Mouse (Mus musculus) cerebellum, postnatal 25 days (tissue): ENCODE measurements around the gene Ece2.

ENCODE experiments used
- DNase-seq, 2 experiments: peaks; one replicate each; pipeline ENCODE4 v3.0.0; 2021; ENCODE audit warnings: mixed read lengths in 2 of 2

Gene Ece2

DNA sequence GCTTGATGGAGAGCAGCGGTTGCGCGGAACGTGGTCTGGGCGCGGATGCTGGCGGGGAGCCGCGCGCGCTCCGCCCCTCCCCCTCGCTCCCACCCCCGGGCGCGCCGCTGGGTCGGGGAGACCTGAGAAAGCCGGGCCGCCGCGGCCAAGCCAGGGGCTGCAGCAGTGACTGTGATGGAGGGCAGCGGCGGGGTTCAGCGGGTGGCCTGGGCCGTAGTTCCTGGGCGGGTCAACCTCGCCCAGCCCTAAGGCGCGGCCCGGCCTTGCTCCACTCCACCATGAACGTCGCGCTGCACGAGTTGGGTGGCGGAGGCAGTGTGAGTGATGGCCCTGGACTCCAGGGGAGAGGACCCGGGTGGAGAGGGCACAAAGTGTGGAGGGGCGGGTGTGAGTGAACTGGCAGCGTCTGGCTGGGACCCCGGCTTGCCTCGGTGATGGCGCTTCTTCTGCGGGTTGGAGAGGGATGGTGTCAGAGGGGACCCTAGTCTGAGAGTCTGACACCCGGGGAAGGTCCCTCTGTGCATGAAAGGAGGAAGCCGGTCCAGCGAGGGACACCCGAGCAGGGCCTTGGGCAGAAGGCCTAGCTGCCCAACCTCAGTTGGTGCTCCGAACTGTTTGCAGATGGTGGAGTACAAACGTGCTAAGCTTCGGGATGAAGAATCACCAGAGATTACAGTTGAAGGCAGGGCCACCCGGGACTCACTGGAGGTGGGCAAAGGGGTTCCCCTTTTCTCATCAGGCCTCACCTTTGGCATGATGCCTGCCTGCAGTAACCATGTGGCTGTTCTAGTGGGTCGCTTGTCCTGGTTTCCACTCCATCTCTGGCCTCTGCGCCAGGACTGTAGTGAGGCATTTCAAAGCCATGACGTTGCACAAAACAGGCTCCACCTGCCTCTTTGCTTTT lies at the start of gene Ece2:
TSS of gene Ece2 (plus strand) at position 98 of the 904 bp plus-strand sequence.
- peak; percentile 74 to 79 for DNase-seq

GRCm38 (mm10) chr16:20589366-20589938 lies 40.2 kb upstream of the Ece2 start, which contains the start of gene Vwa5b2:
Gene Vwa5b2 (plus strand): TSS chr16:20589471.
- DNase-seq: peak; percentile 35 to 38

DNA sequence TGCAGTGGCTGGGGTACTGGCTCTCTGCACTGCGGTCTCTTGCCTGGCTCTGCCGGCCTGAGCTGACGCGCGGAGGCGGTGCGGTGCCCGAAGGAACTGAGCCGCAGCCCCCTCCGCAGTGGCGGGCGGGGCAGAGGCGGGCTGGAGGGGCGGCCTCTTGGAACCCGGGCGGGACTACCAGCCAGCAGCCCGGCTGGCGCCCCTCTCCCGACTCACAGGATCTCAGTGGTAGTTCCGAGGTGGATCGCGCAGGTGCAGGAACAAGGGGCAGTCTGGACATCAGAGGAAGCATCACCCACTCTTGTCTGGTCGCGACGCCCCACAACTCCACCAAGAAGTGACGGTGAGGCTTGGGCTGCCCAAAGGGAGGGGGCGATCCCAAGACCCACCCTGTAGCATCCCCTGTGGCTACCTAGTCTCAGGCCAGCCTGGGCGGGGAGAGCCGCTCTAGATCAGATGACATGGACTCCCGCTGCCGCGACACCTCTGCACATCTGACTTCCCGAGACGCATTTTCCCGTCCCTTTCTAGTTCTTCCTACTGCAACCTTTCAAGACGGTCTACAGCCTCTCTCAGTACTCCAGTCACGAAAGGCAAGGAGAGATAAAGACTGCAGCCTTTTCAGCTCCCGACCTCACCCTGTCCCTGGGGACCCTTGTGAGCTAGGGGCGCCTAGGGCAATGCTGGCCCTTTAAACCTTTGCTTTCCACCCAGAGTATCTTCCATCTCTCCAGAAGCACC lies 39.5 kb upstream of the Ece2 start:
- peak; percentile 65 to 75 for DNase-seq

- no peak for DNase-seq
These were observed 39.0 kb upstream of the Ece2 start for GRCm38 (mm10) chr16:20590680-20591038.

DNA sequence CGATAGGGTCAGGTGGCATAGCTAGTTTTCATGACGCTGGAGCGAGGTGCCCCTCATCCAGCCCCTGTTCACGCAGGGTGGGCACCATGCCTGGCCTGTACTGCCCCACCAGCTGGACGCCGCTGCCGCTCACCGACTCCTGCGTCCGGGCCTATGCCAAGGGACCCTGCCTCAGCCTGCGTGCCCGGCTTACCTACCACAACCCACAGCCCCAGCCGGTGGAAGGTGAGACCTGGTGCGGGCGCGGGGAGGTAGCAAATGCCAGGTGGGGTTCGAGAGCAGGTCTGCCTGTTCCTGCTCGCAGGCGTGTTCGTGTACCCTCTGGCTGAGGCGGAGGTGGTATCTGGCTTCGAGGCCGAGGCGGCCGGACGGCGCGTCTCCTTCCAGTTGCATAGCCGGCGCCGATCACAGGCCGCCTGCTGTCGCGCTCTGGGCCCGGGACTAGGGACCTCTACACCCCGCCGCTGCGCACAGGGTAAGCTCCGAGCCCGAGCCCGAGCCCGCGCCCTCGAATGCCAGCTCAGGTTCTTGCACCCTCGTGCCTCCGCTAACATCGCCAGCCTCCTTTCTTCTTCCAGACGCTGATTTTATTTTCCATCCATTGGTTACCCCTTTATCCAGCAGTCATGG lies 38.4 kb upstream of the Ece2 start:
- peak; percentile 12 to 15 for DNase-seq

DNA sequence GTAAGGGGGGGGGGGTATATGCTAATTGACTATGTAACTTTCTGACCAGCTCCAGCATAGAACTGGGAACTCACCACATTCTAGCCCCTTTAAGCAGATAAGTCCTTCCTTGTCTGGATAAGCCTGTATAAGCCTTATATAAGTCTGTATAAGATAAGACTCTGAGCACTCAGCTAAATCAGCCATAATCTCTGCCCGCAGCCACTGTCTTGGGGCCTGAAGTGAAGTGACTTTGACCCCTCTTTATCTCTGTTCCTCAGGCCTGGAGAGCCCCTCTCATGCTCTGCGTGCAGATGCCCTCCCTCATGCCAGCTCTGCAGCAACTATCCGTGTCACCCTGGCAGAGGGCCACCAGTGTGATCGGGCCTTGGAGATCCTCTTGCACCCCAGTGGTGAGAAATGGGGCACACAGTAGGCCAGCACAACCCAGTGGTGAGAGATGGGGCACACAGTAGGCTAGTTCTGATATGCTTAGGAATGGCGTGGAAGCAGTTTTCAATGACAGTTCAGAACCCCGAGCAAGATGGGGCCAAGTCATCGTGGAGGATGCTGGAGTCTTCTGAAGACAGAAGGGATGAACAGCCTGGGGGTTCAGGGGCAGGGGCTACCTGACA lies 34.5 kb upstream of the Ece2 start:
- DNase-seq: no peak

GRCm38 (mm10) chr16:20595737-20596136 lies 33.9 kb upstream of the Ece2 start:
- DNase-seq: no peak

- DNase-seq: no peak
These were observed 32.8 kb upstream of the Ece2 start for GRCm38 (mm10) chr16:20596687-20597441.

DNA sequence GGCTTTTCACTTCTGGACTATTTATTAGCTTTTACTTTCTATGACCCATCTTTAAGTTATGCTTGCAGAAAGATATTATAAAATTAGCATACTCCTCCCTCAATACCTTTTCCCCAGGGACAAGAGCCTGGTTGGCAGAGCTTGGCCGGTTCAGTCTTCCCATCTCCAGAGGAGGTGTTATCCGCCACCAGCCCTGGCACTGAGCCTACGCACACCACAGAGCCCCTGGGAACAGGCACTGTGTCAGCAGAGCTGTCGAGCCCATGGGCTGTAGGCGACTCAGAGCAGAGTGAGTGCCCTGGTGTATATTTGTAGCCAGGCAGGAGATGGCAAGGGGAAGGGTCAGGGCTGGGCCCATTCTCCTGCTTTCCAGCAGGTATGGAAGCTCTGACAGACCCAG lies 29.1 kb upstream of the Ece2 start:
- no peak for DNase-seq

GRCm38 (mm10) chr16:20604705-20605104 lies 24.9 kb upstream of the Ece2 start:
- DNase-seq: no peak

DNA sequence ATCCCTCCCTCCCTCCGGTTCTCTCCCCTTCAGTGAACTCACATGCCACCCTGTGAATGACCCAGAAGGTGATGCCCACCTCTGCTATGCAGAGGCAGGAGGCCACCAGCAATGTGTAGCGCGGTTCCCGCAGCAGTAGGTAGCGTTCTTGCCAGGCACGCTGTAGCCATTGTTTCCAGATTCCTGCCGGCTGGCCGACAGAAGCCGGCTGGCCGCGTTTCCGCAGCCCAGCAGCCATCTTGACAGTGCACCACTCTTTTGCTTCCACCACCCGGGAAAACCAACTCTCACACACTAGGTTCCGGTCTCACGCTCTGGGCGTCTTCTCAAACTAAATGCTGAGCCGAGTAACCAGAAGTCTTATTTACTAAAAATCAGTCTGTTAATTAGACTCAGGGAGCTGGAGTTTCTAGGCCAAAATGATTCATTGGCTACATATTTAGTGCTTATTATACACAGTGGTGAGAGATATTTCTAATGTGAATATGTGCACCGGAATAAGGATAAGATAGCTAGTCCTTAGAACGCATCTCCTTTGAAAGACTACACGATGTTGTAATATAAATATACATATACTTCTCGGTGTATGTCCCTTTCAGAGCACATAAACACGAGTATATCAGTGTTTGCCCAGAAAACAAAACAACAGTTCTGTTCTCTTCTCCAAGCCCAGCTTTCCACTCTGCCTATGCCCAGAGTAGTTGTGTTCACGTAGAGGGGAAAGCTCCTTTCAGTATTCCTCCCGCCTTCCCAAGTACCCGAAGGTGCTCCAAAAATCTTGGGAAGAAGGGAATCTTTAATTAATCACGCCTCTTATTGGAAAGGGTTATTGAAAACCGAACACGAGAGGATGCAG lies 18.9 kb upstream of the Ece2 start:
- peak; percentile 83 to 84 for DNase-seq

- peak; percentile 80 to 84 for DNase-seq
These were observed 18.0 kb upstream of the Ece2 start, which contains the start of the genes Eef1akmt4, Gm49333 and Alg3 for GRCm38 (mm10) chr16:20611357-20612227. Gene Eef1akmt4 (plus strand): TSS chr16:20611593. Gene Gm49333 (plus strand): TSS chr16:20611610. Gene Alg3 (minus strand): TSS chr16:20611735.

GRCm38 (mm10) chr16:20619541-20620398 lies 9.9 kb upstream of the Ece2 start:
- DNase-seq: peak; percentile 48 to 49

DNA sequence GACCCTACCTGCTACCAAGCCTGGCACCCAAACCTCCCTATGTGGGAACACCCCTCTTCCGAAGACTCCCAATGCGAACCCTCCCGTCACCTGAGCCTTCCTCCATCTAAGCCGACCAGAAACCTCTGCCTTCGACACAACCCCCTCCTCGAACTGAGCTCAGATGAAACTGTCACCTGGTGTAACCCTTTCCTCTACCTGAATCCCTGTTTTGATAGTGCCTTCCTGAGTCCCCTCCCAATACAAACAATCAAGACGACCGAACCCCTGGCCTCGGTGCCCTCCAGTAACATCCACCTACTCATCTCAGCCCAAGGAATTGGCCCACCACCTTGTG lies 9.3 kb upstream of the Ece2 start:
- DNase-seq: no peak

DNA sequence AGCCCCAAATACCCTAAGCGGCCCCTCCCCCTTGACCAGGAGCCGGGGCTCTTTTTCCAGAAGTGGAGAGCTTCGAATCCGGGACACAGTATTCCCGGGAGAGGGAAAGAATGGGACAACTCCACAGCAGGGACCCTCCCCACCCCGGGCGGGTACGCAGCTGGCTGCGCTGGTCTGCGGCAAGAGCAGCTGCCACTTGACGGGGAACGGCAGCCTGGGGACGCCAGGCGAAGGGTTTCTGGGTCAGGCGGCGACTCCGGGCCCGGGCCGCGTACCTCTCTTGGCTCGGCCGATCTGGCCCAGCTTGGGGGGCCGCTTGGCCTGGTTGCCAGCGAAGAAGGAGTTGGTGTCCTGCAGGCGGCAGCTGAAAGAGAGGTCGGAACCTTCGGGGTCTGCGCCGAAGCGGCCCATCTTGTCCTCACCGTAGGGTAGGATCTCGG lies 8.9 kb upstream of the Ece2 start:
- no peak for DNase-seq

DNA sequence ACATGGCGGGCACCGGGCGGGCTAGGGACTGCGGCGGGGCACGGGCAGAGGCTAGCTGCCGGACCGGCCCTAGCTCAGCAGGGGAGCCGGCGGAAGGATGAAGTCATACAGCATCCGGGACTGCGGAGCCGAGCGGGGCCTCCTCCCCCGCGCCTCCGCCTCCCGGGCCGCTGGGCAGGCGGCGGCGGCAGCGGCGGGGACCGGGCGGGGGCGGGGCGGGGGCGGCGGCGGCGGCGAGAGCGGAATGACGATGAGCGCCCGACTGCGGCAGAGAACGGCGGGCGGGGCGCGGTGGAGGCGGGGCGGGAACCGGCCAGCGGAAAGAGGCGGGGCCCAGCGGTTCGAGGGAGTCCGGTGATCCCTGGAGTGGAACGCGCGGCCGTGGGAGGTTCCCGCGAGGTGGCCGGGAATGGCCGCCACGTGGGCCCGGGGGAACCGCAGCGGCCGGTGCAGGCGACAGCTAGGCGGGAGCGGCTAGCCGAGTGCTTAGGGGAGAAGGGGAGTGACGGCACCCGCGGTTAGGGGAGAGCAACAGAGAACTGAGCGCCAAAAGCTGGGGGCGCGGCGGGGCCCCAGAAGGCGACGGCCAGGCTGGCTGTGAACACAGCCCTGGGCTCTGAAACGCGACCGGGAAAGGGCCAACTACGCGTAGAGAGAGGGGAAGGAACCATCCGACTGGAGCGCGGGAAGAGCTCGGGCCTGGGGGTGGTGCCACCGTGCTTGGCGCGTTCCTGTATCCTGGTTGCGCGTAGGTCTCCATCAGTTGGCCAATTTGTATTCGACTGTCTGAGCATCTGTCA lies 8.2 kb upstream of the Ece2 start, which contains the start of gene Camk2n2:
TSS of gene Camk2n2 (minus strand) at position 97 of the 800 bp plus-strand sequence.
- peak; percentile 86 to 92 for DNase-seq

DNA sequence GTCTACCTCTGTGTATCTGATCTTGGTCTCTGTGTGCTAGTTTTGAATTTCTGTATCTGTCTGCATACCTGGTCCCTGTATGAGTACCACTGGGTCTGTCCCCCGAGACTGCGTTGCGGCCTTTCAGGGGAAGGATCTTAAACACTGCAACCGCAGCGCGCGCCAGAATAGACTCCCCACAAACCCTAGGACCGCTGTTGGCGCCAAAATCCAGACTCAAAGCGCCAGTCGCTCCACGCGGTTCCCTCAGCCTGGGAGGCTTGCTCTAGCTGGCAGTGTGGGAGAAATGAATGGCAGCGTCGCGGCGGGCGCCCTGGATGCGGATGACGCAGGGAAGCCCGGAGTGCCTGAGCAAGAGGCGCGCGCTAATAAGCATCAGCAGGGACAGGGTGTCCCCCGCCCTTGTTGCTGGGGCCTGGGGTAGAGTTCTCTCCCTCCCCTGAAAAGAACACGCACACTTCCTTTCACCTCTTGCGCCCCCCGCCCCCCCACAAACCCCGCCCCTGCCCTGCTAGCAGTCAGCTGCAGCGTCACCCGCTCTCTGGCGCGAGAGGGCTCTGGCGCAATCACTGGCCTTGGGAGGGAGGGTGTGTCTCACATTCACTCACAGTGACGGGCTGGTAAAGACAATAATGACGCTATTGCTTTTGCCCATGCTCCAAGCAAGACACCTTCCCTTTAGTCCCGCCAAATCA lies 7.5 kb upstream of the Ece2 start:
- peak; percentile 76 to 82 for DNase-seq
